Mouse (Mus musculus): ENCODE data around the gene Gadd45b. TPM values are rescaled to one million over a fixed set of nuclear protein-coding genes. Genes with fewer than 3 reads are reported as not detected.

Gadd45b gene
- polyA plus RNA-seq, 1 experiment from 2014 or later, result 9.8 TPM

GRCm38 (mm10) chr10:80940320-80940987 is 10.6 kb downstream of the Gadd45b start:
- WGBS, result 62% methylated on average over 8 of the region's 8 CpGs
- H3K27ac ChIP-seq, result no peak overlapping the region
- H3K4me3 ChIP-seq (replicated peaks), result peak overlapping the region; percentile 38
- H3K4me1 ChIP-seq, result peaks cover 47% of the 10 kb centered on the region
- peak overlapping the region; percentile 62 for H3K4me2 ChIP-seq
- no peaks in the 10 kb centered on the region for H3K9me3 ChIP-seq
- H3K9ac ChIP-seq, result no peak overlapping the region; the same call in 1 of the 2 replicates
- ATAC-seq (ENCODE audit: low FRiP score), result no peak
- H3K27me3 ChIP-seq, result peaks cover 58% of the 10 kb centered on the region
- H3K36me3 ChIP-seq (replicated peaks), result no peaks in the 10 kb centered on the region

GRCm38 (mm10) chr10:80940988-80941347 is 11.1 kb downstream of the Gadd45b start:
- Histone ChIP-seq H3K9me3 (no peaks in the 10 kb centered on the region), H3K9ac (no peak overlapping the region; the same call in 1 of the 2 replicates), H3K4me3 (replicated peaks) (no peak overlapping the region), H3K4me2 (no peak overlapping the region), H3K4me1 (peaks cover 41% of the 10 kb centered on the region), H3K36me3 (replicated peaks) (no peaks in the 10 kb centered on the region), H3K27me3 (peaks cover 53% of the 10 kb centered on the region), H3K27ac (no peak overlapping the region)
- WGBS, result 75% methylated on average over 2 of the region's 2 CpGs
- ATAC-seq (ENCODE audit: low FRiP score), result no peak

DNA sequence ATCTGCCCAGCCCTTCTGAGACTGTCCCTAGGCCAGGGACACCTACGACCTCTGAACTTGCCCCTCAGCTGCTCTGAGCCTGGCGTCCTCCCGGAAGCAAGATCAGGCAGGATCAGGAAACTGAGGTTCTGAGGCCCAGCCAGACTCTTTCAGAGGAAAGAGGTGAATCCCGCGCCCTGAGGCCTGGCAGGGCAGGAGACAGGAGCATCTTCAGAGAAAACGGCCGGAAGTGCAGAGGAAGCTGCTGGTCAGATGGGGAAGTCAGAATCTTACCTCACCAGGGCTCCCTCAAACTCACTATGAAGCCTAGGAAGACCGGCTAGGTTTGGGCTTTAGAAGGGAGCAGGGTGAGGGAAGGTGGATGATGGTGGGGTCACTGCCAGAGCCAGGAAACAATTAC is 13.0 kb downstream of the Gadd45b start:
- H3K4me3 ChIP-seq (replicated peaks), result no peak overlapping the region
- no peak overlapping the region for H3K4me2 ChIP-seq
- peaks cover 29% of the 10 kb centered on the region for H3K4me1 ChIP-seq
- H3K9me3 ChIP-seq, result no peaks in the 10 kb centered on the region
- no peaks in the 10 kb centered on the region for H3K36me3 ChIP-seq (replicated peaks)
- no peak overlapping the region for H3K27ac ChIP-seq
- 0 out of 2 replicates have a peak overlapping the region, but pooled peaks have one; percentile 38 for H3K9ac ChIP-seq
- no peak for ATAC-seq (ENCODE audit: low FRiP score)
- WGBS, result 64% methylated on average over 8 of the region's 8 CpGs
- peaks cover 34% of the 10 kb centered on the region for H3K27me3 ChIP-seq

- Histone ChIP-seq H3K4me3 (replicated peaks) (no peak overlapping the region), H3K4me1 (peaks cover 30% of the 10 kb centered on the region), H3K27ac (no peak overlapping the region), H3K9ac (no peak overlapping the region), H3K36me3 (replicated peaks) (no peaks in the 10 kb centered on the region), H3K4me2 (no peak overlapping the region), H3K9me3 (no peaks in the 10 kb centered on the region), H3K27me3 (peaks cover 26% of the 10 kb centered on the region)
- WGBS, result 83% methylated on average over 9 of the region's 9 CpGs
- ATAC-seq (ENCODE audit: low FRiP score), result no peak
Observed at GRCm38 (mm10) chr10:80943701-80944100, 13.8 kb downstream of the Gadd45b start.

GRCm38 (mm10) chr10:80944231-80944630 is 14.4 kb downstream of the Gadd45b start:
- Histone ChIP-seq H3K36me3 (replicated peaks) (no peaks in the 10 kb centered on the region), H3K9me3 (no peaks in the 10 kb centered on the region), H3K9ac (no peak overlapping the region), H3K4me3 (replicated peaks) (no peak overlapping the region), H3K4me1 (peaks cover 25% of the 10 kb centered on the region), H3K4me2 (no peak overlapping the region), H3K27ac (no peak overlapping the region), H3K27me3 (peaks cover 20% of the 10 kb centered on the region)
- ATAC-seq (ENCODE audit: low FRiP score), result no peak
- 90% methylated on average over 5 of the region's 5 CpGs for WGBS

GRCm38 (mm10) chr10:80946684-80947437 is 17.0 kb downstream of the Gadd45b start:
- no peaks in the 10 kb centered on the region for H3K9me3 ChIP-seq
- peaks cover 13% of the 10 kb centered on the region for H3K4me1 ChIP-seq
- H3K27me3 ChIP-seq, result peaks cover 1% of the 10 kb centered on the region; the same call in 1 of the 2 replicates
- no peak for ATAC-seq (ENCODE audit: low FRiP score)
- H3K27ac ChIP-seq, result no peak overlapping the region
- H3K36me3 ChIP-seq (replicated peaks), result no peaks in the 10 kb centered on the region
- 65% methylated on average over 14 of the region's 14 CpGs for WGBS
- no peak overlapping the region for H3K4me3 ChIP-seq (replicated peaks)
- no peak overlapping the region for H3K9ac ChIP-seq
- no peak overlapping the region for H3K4me2 ChIP-seq

- 58% methylated on average over 2 of the region's 2 CpGs for WGBS
- Histone ChIP-seq H3K4me3 (replicated peaks) (no peak overlapping the region), H3K9ac (no peak overlapping the region), H3K4me1 (peaks cover 13% of the 10 kb centered on the region), H3K9me3 (no peaks in the 10 kb centered on the region), H3K27ac (0 out of 2 replicates have a peak overlapping the region, but pooled peaks have one; percentile 25), H3K27me3 (no peaks in the 10 kb centered on the region), H3K4me2 (no peak overlapping the region; the same call in 1 of the 2 replicates), H3K36me3 (replicated peaks) (no peaks in the 10 kb centered on the region)
- ATAC-seq (ENCODE audit: low FRiP score), result no peak; the same call in 1 of the 2 replicates
Observed at GRCm38 (mm10) chr10:80947802-80948201, 17.9 kb downstream of the Gadd45b start.

GRCm38 (mm10) chr10:80948570-80948969 is 18.7 kb downstream of the Gadd45b start:
- Histone ChIP-seq H3K27ac (no peak overlapping the region), H3K9me3 (no peaks in the 10 kb centered on the region)
- 28% methylated on average over 6 of the region's 6 CpGs for WGBS

DNA sequence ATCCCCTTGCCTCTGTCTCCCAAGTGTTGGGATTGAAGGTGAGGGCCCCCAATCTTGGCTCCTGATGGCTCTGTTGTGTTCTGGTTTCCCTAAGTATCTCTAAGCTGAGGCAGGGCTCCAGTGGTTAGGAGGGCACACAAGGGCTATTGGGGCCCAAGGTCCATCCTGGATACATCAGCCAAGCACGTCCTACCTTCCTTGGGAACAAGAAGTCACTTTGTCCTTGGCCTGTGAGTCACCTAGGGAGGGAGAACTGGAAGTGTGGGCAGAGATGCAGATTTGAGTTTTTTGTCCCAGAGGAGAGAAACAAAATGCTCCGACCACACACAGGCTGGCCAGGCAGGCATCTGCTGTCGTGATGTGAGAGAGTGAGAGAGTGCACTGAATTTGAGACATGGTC is 19.2 kb downstream of the Gadd45b start:
- H3K4me1 ChIP-seq, result peaks cover 13% of the 10 kb centered on the region
- H3K27ac ChIP-seq, result no peak overlapping the region
- no peak for ATAC-seq (ENCODE audit: low FRiP score)
- H3K9ac ChIP-seq, result no peak overlapping the region
- H3K4me2 ChIP-seq, result no peak overlapping the region
- H3K27me3 ChIP-seq, result peaks cover 7% of the 10 kb centered on the region; the same call in 1 of the 2 replicates
- no peaks in the 10 kb centered on the region for H3K9me3 ChIP-seq
- no peak overlapping the region for H3K4me3 ChIP-seq (replicated peaks)
- WGBS, result 71% methylated on average over 3 of the region's 3 CpGs
- H3K36me3 ChIP-seq (replicated peaks), result no peaks in the 10 kb centered on the region

More at GRCm38 (mm10) chr10:80948570-80948969, 18.7 kb downstream of the Gadd45b start:
- no peak overlapping the region for H3K4me2 ChIP-seq
- no peak overlapping the region for H3K9ac ChIP-seq
- ATAC-seq (ENCODE audit: low FRiP score), result no peak
- H3K27me3 ChIP-seq, result peaks cover 6% of the 10 kb centered on the region; the same call in 1 of the 2 replicates
- H3K4me3 ChIP-seq (replicated peaks), result no peak overlapping the region
- no peaks in the 10 kb centered on the region for H3K36me3 ChIP-seq (replicated peaks)
- peaks cover 13% of the 10 kb centered on the region for H3K4me1 ChIP-seq

- no peak overlapping the region for H3K27ac ChIP-seq
- no peak overlapping the region for H3K4me2 ChIP-seq
- no peak overlapping the region for H3K4me3 ChIP-seq (replicated peaks)
- H3K27me3 ChIP-seq, result peaks cover 7% of the 10 kb centered on the region; the same call in 1 of the 2 replicates
- no peak for ATAC-seq (ENCODE audit: low FRiP score)
- H3K36me3 ChIP-seq (replicated peaks), result no peaks in the 10 kb centered on the region
- H3K4me1 ChIP-seq, result peaks cover 13% of the 10 kb centered on the region
- no peak overlapping the region for H3K9ac ChIP-seq
- H3K9me3 ChIP-seq, result no peaks in the 10 kb centered on the region
- 37% methylated on average over 5 of the region's 5 CpGs for WGBS
Observed at GRCm38 (mm10) chr10:80950314-80950713, 20.4 kb downstream of the Gadd45b start.

- no peak for ATAC-seq (ENCODE audit: low FRiP score)
- H3K9ac ChIP-seq, result no peak overlapping the region
- peaks cover 7% of the 10 kb centered on the region; the same call in 1 of the 2 replicates for H3K27me3 ChIP-seq
- H3K36me3 ChIP-seq (replicated peaks), result no peaks in the 10 kb centered on the region
- no peak overlapping the region for H3K4me2 ChIP-seq
- H3K9me3 ChIP-seq, result no peaks in the 10 kb centered on the region
- H3K27ac ChIP-seq, result no peak overlapping the region
- H3K4me3 ChIP-seq (replicated peaks), result no peak overlapping the region
- 82% methylated on average over 10 of the region's 10 CpGs for WGBS
- peaks cover 20% of the 10 kb centered on the region for H3K4me1 ChIP-seq
Observed at GRCm38 (mm10) chr10:80951761-80952390, 22.0 kb downstream of the Gadd45b start.

DNA sequence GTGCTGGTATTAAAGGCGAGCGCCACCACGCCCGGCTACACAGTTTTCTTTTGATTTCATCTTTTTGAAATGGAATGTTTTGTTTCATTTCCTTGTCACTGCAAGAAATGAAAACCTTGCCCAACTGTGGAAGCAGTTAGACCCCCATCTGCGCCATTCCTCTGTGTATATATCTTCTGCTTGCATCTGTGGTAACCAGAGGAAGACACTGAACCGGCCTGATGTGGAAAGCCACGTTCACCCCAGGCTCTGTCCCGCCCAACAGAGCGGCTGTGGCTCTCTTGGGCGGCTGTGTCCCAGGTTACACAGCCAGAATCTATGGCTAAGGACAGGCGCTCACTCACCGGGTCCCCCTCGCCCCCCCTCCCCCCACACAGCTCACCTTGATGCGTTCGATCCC is 22.6 kb downstream of the Gadd45b start:
- Histone ChIP-seq H3K27ac (no peak overlapping the region), H3K9me3 (no peaks in the 10 kb centered on the region), H3K4me1 (peaks cover 18% of the 10 kb centered on the region), H3K4me3 (replicated peaks) (no peak overlapping the region), H3K36me3 (replicated peaks) (no peaks in the 10 kb centered on the region), H3K27me3 (peaks cover 7% of the 10 kb centered on the region; the same call in 1 of the 2 replicates), H3K4me2 (no peak overlapping the region), H3K9ac (no peak overlapping the region)
- no peak for ATAC-seq (ENCODE audit: low FRiP score)
- WGBS, result 75% methylated on average over 15 of the region's 15 CpGs

All from forebrain, embryonic 12.5 days (tissue).